Mouse (Mus musculus) embryonic fibroblast, embryonic 13.5 days (primary cell): ENCODE data around the gene Tmcc2. TPM values are rescaled to one million over a fixed set of nuclear protein-coding genes. Genes with fewer than 3 reads are reported as not detected.
A peak's percentile ranks its signal among the peaks of the same experiment; 100 is the strongest.

Experiments
- H3K27ac ChIP-seq: 2 replicates; pipeline ENCODE4 v1.5.1; 2012; ENCODE audit warnings: low read length, control low read depth, inconsistent platforms; ENCODE audit not compliant: insufficient read depth
- H3K4me1 ChIP-seq: 2 replicates; pipeline ENCODE4 v1.6.1; 2011; ENCODE audit warnings: low read length; ENCODE audit not compliant: control insufficient read depth, insufficient read depth
- H3K4me3 ChIP-seq: 2 replicates; pipeline ENCODE4 v1.5.1; 2011; ENCODE audit warnings: mild to moderate bottlenecking, control low read depth, low read length; ENCODE audit not compliant: insufficient read depth
- CTCF ChIP-seq: IDR thresholded peaks from 2 replicates; pipeline ENCODE4 v1.5.1; 2011; ENCODE audit warnings: mild to moderate bottlenecking, control low read depth, low read length, moderate library complexity, borderline replicate concordance; ENCODE audit not compliant: insufficient read depth
- POLR2A ChIP-seq: IDR thresholded peaks from 2 replicates; pipeline ENCODE4 v1.6.1; 2011; ENCODE audit warnings: low read depth, mild to moderate bottlenecking, control low read depth, low read length, moderate library complexity
- polyA plus RNA-seq: library from polyadenylated mRNA; stranded (reverse); fragments of >200 nt; gene quantifications from 2 replicates; pipeline ENCODE4 v1.2.4, GENCODE M21; 2011; ENCODE audit warnings: low read depth; ENCODE audit not compliant: missing spikeins, insufficient read length

Tmcc2 gene
- polyA plus RNA-seq, 1 experiment, result 12.6 TPM

DNA sequence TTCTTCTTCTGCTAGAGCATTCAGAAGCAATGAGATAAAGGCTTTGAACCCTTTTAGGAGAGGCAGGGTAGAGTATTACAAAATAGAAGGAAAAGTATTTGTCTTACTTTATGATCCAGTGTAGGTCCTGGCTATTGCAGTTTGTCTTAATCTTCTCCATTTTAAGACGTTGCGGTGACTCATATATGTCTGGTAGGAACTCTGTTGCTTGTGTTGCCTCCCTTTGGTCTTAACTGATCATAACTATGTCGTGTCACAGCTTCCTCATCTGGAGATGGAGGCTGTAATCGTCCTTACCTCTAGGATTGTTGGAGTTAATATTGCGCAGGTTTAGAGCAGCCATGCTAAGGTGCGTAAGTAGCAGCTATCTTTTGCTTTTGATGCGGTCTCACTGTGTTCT lies 29.6 kb upstream of the Tmcc2 start:
- TF ChIP-seq POLR2A (no peak), CTCF (no peak)
- Histone ChIP-seq H3K4me1 (peaks cover 6% of the 10 kb centered on the region), H3K27ac (no peak overlapping the region; the same call in 1 of the 2 replicates), H3K4me3 (no peak overlapping the region)

GRCm38 (mm10) chr1:132420206-132420605 lies 29.1 kb upstream of the Tmcc2 start:
- TF ChIP-seq CTCF (no peak), POLR2A (no peak)
- Histone ChIP-seq H3K4me1 (peaks cover 6% of the 10 kb centered on the region), H3K27ac (no peak overlapping the region; the same call in 1 of the 2 replicates), H3K4me3 (no peak overlapping the region)

- peak; percentile 60 for TF ChIP-seq POLR2A
- no peak for TF ChIP-seq CTCF
- Histone ChIP-seq H3K4me3 (peak within 1 kb of the TSS; percentile 75), H3K4me1 (peaks cover 6% of the 10 kb centered on the region), H3K27ac (peak within 1 kb of the TSS; percentile 57)
Observed at GRCm38 (mm10) chr1:132417319-132418251, 26.5 kb upstream of the Tmcc2 start, which contains the start of gene Dstyk. Gene Dstyk (plus strand): TSS chr1:132417555.

GRCm38 (mm10) chr1:132416943-132417290 lies 25.8 kb upstream of the Tmcc2 start:
- peaks cover 6% of the 10 kb centered on the region for H3K4me1 ChIP-seq

GRCm38 (mm10) chr1:132416244-132416942 lies 25.3 kb upstream of the Tmcc2 start:
- peaks cover 6% of the 10 kb centered on the region for H3K4me1 ChIP-seq
- H3K4me3 ChIP-seq, result no peak overlapping the region
- no peak overlapping the region for H3K27ac ChIP-seq
- TF ChIP-seq POLR2A (no peak), CTCF (no peak)

More at GRCm38 (mm10) chr1:132416943-132417290, 25.8 kb upstream of the Tmcc2 start:
- no peak overlapping the region for H3K27ac ChIP-seq
- H3K4me3 ChIP-seq, result peak overlapping the region; percentile 12; the same call in 1 of the 2 replicates
- TF ChIP-seq CTCF, result no peak
- no peak for TF ChIP-seq POLR2A

DNA sequence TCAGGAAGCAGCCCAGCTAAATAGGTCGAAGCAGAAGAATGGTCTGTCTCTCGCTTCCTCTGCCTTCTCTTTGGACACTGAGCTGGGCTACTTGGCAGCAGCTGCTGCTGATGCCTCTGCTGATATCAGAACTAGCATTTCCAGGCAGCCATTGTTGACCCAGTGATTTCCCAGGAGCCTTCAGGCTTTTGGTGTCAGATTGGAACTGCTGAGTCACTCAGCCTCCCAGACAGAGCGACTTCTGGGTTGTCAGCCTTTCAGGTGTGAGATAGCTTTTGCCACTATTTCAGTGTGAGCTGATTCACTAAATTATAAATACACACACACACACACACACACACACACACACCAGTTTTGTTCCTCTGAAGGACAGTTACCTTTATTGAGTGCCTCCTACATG lies 19.6 kb upstream of the Tmcc2 start:
- Histone ChIP-seq H3K4me3 (no peak overlapping the region), H3K27ac (no peak overlapping the region), H3K4me1 (no peaks in the 10 kb centered on the region)
- TF ChIP-seq POLR2A, result no peak
- no peak for TF ChIP-seq CTCF

DNA sequence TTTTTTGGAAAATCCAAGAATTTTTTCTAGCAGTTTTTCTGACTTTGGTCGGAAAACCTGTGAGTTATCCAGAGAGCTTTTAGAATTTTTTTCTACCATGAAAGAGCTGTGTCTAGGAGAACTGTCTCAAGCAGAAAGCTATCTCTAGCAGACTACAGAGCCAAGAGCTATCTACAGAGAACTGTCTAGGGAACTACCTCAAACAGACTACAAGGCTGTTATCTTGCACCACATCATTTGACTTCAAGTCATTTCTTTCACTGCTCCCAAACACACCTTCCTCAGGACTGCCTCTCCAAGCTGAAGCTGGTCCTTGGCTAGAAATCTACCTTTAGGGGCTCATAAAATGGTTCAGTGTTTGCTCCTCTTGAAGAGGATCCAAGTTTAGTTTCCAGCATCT lies 10.8 kb upstream of the Tmcc2 start:
- H3K4me1 ChIP-seq, result no peaks in the 10 kb centered on the region
- H3K27ac ChIP-seq, result no peak overlapping the region
- TF ChIP-seq CTCF (no peak), POLR2A (no peak)
- H3K4me3 ChIP-seq, result no peak overlapping the region

- no peak for TF ChIP-seq POLR2A
- TF ChIP-seq CTCF, result no peak
- Histone ChIP-seq H3K4me3 (no peak overlapping the region), H3K4me1 (no peaks in the 10 kb centered on the region), H3K27ac (no peak overlapping the region)
Observed at GRCm38 (mm10) chr1:132400538-132400937, 9.5 kb upstream of the Tmcc2 start.

DNA sequence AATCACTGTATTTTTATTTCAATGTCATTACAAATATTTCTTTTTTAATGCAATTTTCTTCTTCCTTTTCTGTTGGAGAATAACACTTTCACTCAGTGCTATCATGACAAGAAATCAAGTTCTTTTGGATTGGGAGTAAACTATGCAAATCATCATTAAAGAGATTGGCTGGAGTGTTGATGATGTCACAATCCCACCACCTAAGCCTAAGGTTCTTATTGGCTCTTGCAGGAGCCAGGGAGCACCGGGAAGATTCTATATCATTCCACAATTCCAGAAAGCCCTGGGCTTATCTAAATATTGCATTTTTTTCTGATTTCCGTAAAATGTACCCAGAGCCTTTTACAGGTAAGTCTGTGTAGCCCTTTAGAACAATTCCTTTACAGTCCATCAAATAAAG lies 5.6 kb upstream of the Tmcc2 start:
- no peak overlapping the region for H3K27ac ChIP-seq
- H3K4me1 ChIP-seq, result peaks cover 3% of the 10 kb centered on the region; the same call in 1 of the 2 replicates
- H3K4me3 ChIP-seq, result no peak overlapping the region
- TF ChIP-seq CTCF (no peak), POLR2A (no peak)
